ENCODE assay signal across 21 mouse cellular contexts in genomic region chr1:39564603-39565002, GRCm38 (mm10). TPM values are rescaled to one million over a fixed set of nuclear protein-coding genes. Genes with fewer than 3 reads are reported as not detected.
DNase-seq lines count a peak whose midpoint lies in the region; ATAC-seq and TF ChIP-seq lines count a peak whose summit lies in the region.
"Had no signal": no experiment of that assay in that cellular context is flagged by ENCODE, and none has a peak within 500 bp of the region (broad histone marks: within the 10 kb centered on the region; RNA-seq: fewer than 3 reads in every experiment).

No protein-coding gene starts in this region.

- H3K27me3 ChIP-seq in hindbrain, embryonic 11.5 days (ENCODE audit: control insufficient read depth, insufficient read depth, low read length): no peaks in the 10 kb centered on the region
- H3K27me3 ChIP-seq in hindbrain, embryonic 13.5 days: no peaks in the 10 kb centered on the region
- no peaks in the 10 kb centered on the region for H3K27me3 ChIP-seq in hindbrain, embryonic 14.5 days (ENCODE audit: control insufficient read depth, insufficient read depth, low read length)
- H3K27me3 ChIP-seq in forebrain, postnatal 0 days (ENCODE audit: insufficient read depth, low read length): no peaks in the 10 kb centered on the region
- H3K27me3 ChIP-seq: embryonic facial prominence, embryonic 15.5 days; heart, embryonic 12.5 days had no signal

- H3K9me3 ChIP-seq in hindbrain, embryonic 11.5 days (ENCODE audit: control insufficient read depth, low read length): no peaks in the 10 kb centered on the region
- H3K9me3 ChIP-seq in hindbrain, embryonic 13.5 days: no peaks in the 10 kb centered on the region
- H3K9me3 ChIP-seq in hindbrain, embryonic 14.5 days (ENCODE audit: control insufficient read depth, low read length): no peaks in the 10 kb centered on the region
- H3K9me3 ChIP-seq in forebrain, postnatal 0 days (ENCODE audit: low read length): no peaks in the 10 kb centered on the region
- H3K9me3 ChIP-seq: embryonic facial prominence, embryonic 15.5 days; forebrain, embryonic 10.5 days; heart, embryonic 12.5 days had no signal

- ATAC-seq in hindbrain, embryonic 11.5 days (ENCODE audit: low FRiP score): peak; percentile 78
- no peak for ATAC-seq in hindbrain, embryonic 13.5 days (ENCODE audit: low FRiP score)
- ATAC-seq in hindbrain, embryonic 14.5 days (ENCODE audit: low FRiP score): peak; percentile 40; the same call in 1 of the 2 replicates
- no peak for ATAC-seq in forebrain, postnatal 0 days
- ATAC-seq: forebrain, embryonic 14.5 days had no signal

- no peaks in the 10 kb centered on the region for H3K4me1 ChIP-seq in hindbrain, embryonic 11.5 days (replicated peaks; ENCODE audit: control insufficient read depth, insufficient read depth, low read length)
- peaks cover 9% of the 10 kb centered on the region for H3K4me1 ChIP-seq in hindbrain, embryonic 13.5 days (replicated peaks)
- no peaks in the 10 kb centered on the region for H3K4me1 ChIP-seq in hindbrain, embryonic 14.5 days (replicated peaks; ENCODE audit: control insufficient read depth, insufficient read depth, low read length)
- H3K4me1 ChIP-seq in forebrain, postnatal 0 days (ENCODE audit: insufficient read depth): no peaks in the 10 kb centered on the region
- H3K4me1 ChIP-seq: embryonic facial prominence, embryonic 15.5 days; forebrain, embryonic 10.5 days had no signal

- H3K4me2 ChIP-seq in hindbrain, embryonic 11.5 days (replicated peaks; ENCODE audit: low read depth, low read length): no peak overlapping the region
- no peak overlapping the region for H3K4me2 ChIP-seq in hindbrain, embryonic 13.5 days
- no peak overlapping the region for H3K4me2 ChIP-seq in hindbrain, embryonic 14.5 days (replicated peaks)
- no peak overlapping the region for H3K4me2 ChIP-seq in forebrain, postnatal 0 days (ENCODE audit: low read depth)
- H3K4me2 ChIP-seq: embryonic facial prominence, embryonic 15.5 days; heart, embryonic 12.5 days had no signal

- no peak overlapping the region for H3K9ac ChIP-seq in hindbrain, embryonic 11.5 days (ENCODE audit: low read depth, low read length)
- no peak overlapping the region for H3K9ac ChIP-seq in hindbrain, embryonic 13.5 days
- no peak overlapping the region for H3K9ac ChIP-seq in hindbrain, embryonic 14.5 days
- H3K9ac ChIP-seq in forebrain, postnatal 0 days: no peak overlapping the region
- H3K9ac ChIP-seq: embryonic facial prominence, embryonic 15.5 days; heart, embryonic 12.5 days had no signal

- no peak overlapping the region for H3K4me3 ChIP-seq in hindbrain, embryonic 11.5 days (ENCODE audit: low read depth, low read length)
- no peak overlapping the region for H3K4me3 ChIP-seq in hindbrain, embryonic 13.5 days
- H3K4me3 ChIP-seq in hindbrain, embryonic 14.5 days (replicated peaks; ENCODE audit: low read length): no peak overlapping the region
- no peak overlapping the region for H3K4me3 ChIP-seq in forebrain, postnatal 0 days (ENCODE audit: low read depth, low read length)
- H3K4me3 ChIP-seq: embryonic facial prominence, embryonic 15.5 days; erythroblast, embryonic 14.5 days; forebrain, embryonic 10.5 days; heart, adult 2 months; heart, embryonic 12.5 days had no signal

- no peak overlapping the region for H3K27ac ChIP-seq in hindbrain, embryonic 11.5 days (ENCODE audit: low read depth, low read length)
- H3K27ac ChIP-seq in hindbrain, embryonic 13.5 days: no peak overlapping the region
- H3K27ac ChIP-seq in hindbrain, embryonic 14.5 days: no peak overlapping the region
- H3K27ac ChIP-seq in forebrain, postnatal 0 days (ENCODE audit: low read depth, low read length): no peak overlapping the region
- H3K27ac ChIP-seq: embryonic facial prominence, embryonic 15.5 days; forebrain, embryonic 10.5 days; heart, adult 2 months had no signal

- no peaks in the 10 kb centered on the region for H3K36me3 ChIP-seq in hindbrain, embryonic 11.5 days (ENCODE audit: control insufficient read depth, insufficient read depth, low read length)
- peaks cover 18% of the 10 kb centered on the region for H3K36me3 ChIP-seq in hindbrain, embryonic 13.5 days
- H3K36me3 ChIP-seq in hindbrain, embryonic 14.5 days (replicated peaks; ENCODE audit: control insufficient read depth, insufficient read depth): peaks cover 19% of the 10 kb centered on the region
- peaks cover 17% of the 10 kb centered on the region for H3K36me3 ChIP-seq in forebrain, postnatal 0 days (ENCODE audit: insufficient read depth)

- intact Hi-C loops in heart, postnatal 36 days (cut with DNase I): no loop called here

- WGBS in hindbrain, embryonic 11.5 days: 50% methylated on average over 3 of the region's 3 CpGs
- WGBS in hindbrain, embryonic 13.5 days: 32% methylated on average over 3 of the region's 3 CpGs
- 41% methylated on average over 3 of the region's 3 CpGs for WGBS in hindbrain, embryonic 14.5 days
- WGBS in forebrain, postnatal 0 days: 72% methylated on average over 3 of the region's 3 CpGs

- TF ChIP-seq CTCF in forebrain, postnatal 0 days (IDR thresholded peaks at IDR 0.05; ENCODE audit: low read depth): no peak

- peak; percentile 25 for DNase-seq in hindbrain, embryonic 11.5 days (ENCODE audit: low spot score)
- DNase-seq in retina, postnatal 1 day: peak; percentile 4
- DNase-seq in retina, embryonic 14.5 days (ENCODE audit: low spot score): no peak
- DNase-seq in hindbrain, embryonic 14.5 days (ENCODE audit: low spot score): no peak
- DNase-seq in forebrain, postnatal 0 days: no peak
- no peak for DNase-seq in heart, postnatal 36 days
- DNase-seq: adrenal gland, adult 8-10 months; adrenal gland, postnatal 36 days; cerebellum, adult 2 months; cerebellum, postnatal 14 days; gastrocnemius, postnatal 36 days; heart, adult 2 months; heart, postnatal 4 days; kidney, adult 11 months; kidney, adult 9 months had no signal

RNA-seq across cellular contexts. Expression of gene Rnf149, which starts 12.6 kb away (rescaled TPM):
- polyA plus RNA-seq in hindbrain, embryonic 11.5 days (2014; fragmentation: Nextera tagmentation; extraction: Ambion mirVana): 31.5 and 32.9 TPM in 2 replicates
- polyA plus RNA-seq in hindbrain, embryonic 13.5 days (2015; fragmentation: Nextera tagmentation; extraction: Ambion mirVana): 27.7 and 28.5 TPM in 2 replicates
- 26.9 and 28.9 TPM in 2 replicates for polyA plus RNA-seq in hindbrain, embryonic 14.5 days (2014; fragmentation: Nextera tagmentation; extraction: Ambion mirVana)
- total RNA-seq in forebrain, postnatal 0 days (2014; rRNA removed): 27.5 and 29.5 TPM in 2 replicates
- polyA plus RNA-seq in forebrain, postnatal 0 days (2015; fragmentation: Nextera tagmentation; extraction: Ambion mirVana): 8.5 and 20.0 TPM in 2 replicates
- 10 to 100 TPM in 1 of 2 experiments, 1 to 10 TPM in 1; 7.7 to 10.3 TPM for total RNA-seq in heart, postnatal 36 days (2021)

RNA-seq across cellular contexts. Expression of gene Cnot11, which starts 29.8 kb away (rescaled TPM):
- 29.1 and 29.6 TPM in 2 replicates for polyA plus RNA-seq in hindbrain, embryonic 11.5 days (2014; fragmentation: Nextera tagmentation; extraction: Ambion mirVana)
- polyA plus RNA-seq in hindbrain, embryonic 13.5 days (2015; fragmentation: Nextera tagmentation; extraction: Ambion mirVana): 13.8 and 15.7 TPM in 2 replicates
- polyA plus RNA-seq in hindbrain, embryonic 14.5 days (2014; fragmentation: Nextera tagmentation; extraction: Ambion mirVana): 17.7 and 18.4 TPM in 2 replicates
- total RNA-seq in forebrain, postnatal 0 days (2014; rRNA removed): 27.9 and 38.8 TPM in 2 replicates
- polyA plus RNA-seq in forebrain, postnatal 0 days (2015; fragmentation: Nextera tagmentation; extraction: Ambion mirVana): 11.1 and 11.2 TPM in 2 replicates
- 10 to 100 TPM; 13.8 to 14.7 TPM for total RNA-seq in heart, postnatal 36 days (2021)

Comparison
In these comparisons a context has a peak if more than half of its experiments do, and no peak if none do; other contexts are left out.
1. ATAC-seq: peak in hindbrain, embryonic 11.5 days (single experiment) and hindbrain, embryonic 14.5 days (single experiment); none in hindbrain, embryonic 13.5 days (single experiment) and forebrain, postnatal 0 days (single experiment).
2. DNase-seq: peak in hindbrain, embryonic 11.5 days (single experiment) and retina, postnatal 1 day (single experiment); none in retina, embryonic 14.5 days (single experiment), hindbrain, embryonic 14.5 days (single experiment), forebrain, postnatal 0 days (single experiment) and heart, postnatal 36 days (0 of 2).